ENCODE assay signal across 18 mouse cellular contexts in the genomic region with DNA sequence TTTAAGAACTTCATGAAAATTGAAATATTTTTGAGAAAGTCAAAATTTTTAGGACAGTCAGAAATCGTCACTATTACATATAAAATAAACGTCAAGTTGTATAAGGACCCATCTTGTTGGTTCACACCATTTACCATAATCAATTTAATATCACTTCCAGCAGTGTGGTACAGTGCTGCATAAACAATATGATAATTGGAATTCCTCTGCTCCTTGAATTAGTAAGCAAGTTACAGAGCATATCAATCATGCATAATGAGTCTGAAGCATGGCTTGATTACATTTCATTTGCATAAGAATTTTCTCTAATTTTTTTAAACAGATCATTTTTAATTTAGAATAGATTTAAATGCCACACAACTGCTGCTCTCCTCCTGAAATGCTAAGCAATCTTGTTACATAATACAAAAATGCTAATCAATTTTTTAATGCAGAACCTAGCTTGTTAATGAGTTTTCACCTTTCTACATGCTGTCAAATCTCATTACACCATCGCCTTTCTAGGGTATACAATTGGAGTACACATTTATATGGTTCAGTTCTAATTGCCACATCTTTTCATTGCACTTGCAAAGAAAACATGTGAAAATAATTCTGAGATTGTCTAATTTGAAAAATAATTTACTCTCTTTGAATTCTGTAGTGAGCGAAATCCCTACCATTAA.
A peak's percentile ranks its signal among the peaks of the same experiment; 100 is the strongest.
DNase-seq lines count a peak whose midpoint lies in the region; ATAC-seq and TF ChIP-seq lines count a peak whose summit lies in the region.
"Had no signal": no experiment of that assay in that cellular context is flagged by ENCODE, and none has a peak within 500 bp of the region (broad histone marks: within the 10 kb centered on the region; RNA-seq: fewer than 3 reads in every experiment).

No protein-coding gene starts in this region.

- no peak for TF ChIP-seq EP300 in heart, adult 2 months (IDR thresholded peaks at IDR 0.05; ENCODE audit: insufficient read depth, low read depth, low read length)

- H3K36me3 ChIP-seq in forebrain, embryonic 15.5 days = no peaks in the 10 kb centered on the region
- no peaks in the 10 kb centered on the region for H3K36me3 ChIP-seq in forebrain, embryonic 12.5 days (replicated peaks)
- H3K36me3 ChIP-seq in heart, adult 2 months (ENCODE audit: control insufficient read depth, insufficient read depth, low read length) = no peaks in the 10 kb centered on the region
- H3K36me3 ChIP-seq: embryonic facial prominence, embryonic 13.5 days; heart, embryonic 12.5 days; hindbrain, embryonic 10.5 days; hindbrain, embryonic 15.5 days had no signal

- no peak overlapping the region for H3K4me3 ChIP-seq in forebrain, embryonic 15.5 days
- H3K4me3 ChIP-seq in forebrain, embryonic 12.5 days (replicated peaks) = no peak overlapping the region
- no peak overlapping the region for H3K4me3 ChIP-seq in heart, adult 2 months
- H3K4me3 ChIP-seq: embryonic facial prominence, embryonic 13.5 days; heart, embryonic 12.5 days; hindbrain, embryonic 10.5 days; hindbrain, embryonic 15.5 days had no signal

- no peak overlapping the region for H3K9ac ChIP-seq in forebrain, embryonic 15.5 days (replicated peaks)
- no peak overlapping the region for H3K9ac ChIP-seq in forebrain, embryonic 12.5 days
- no peak overlapping the region for H3K9ac ChIP-seq in heart, adult 2 months (ENCODE audit: low read depth, low read length)
- H3K9ac ChIP-seq: embryonic facial prominence, embryonic 13.5 days; heart, embryonic 12.5 days; hindbrain, embryonic 15.5 days had no signal

- no peak for TF ChIP-seq CTCF in brain, embryonic 14.5 days (IDR thresholded peaks at IDR 0.05; ENCODE audit: borderline replicate concordance, extremely low read depth, insufficient read depth, insufficient read length)
- TF ChIP-seq CTCF in heart, adult 2 months (IDR thresholded peaks at IDR 0.05) = no peak

- no peaks in the 10 kb centered on the region; the same call in 1 of the 2 replicates for H3K9me3 ChIP-seq in forebrain, embryonic 15.5 days
- H3K9me3 ChIP-seq in forebrain, embryonic 12.5 days = no peaks in the 10 kb centered on the region
- H3K9me3 ChIP-seq: embryonic facial prominence, embryonic 13.5 days; heart, embryonic 12.5 days; hindbrain, embryonic 10.5 days; hindbrain, embryonic 15.5 days had no signal

- intact Hi-C loops in heart, adult 2 months (cut with DNase I) = no loop called here

- H3K4me1 ChIP-seq in forebrain, embryonic 15.5 days = no peaks in the 10 kb centered on the region
- no peaks in the 10 kb centered on the region for H3K4me1 ChIP-seq in forebrain, embryonic 12.5 days
- H3K4me1 ChIP-seq in heart, adult 2 months (ENCODE audit: control insufficient read depth, insufficient read depth, low read length) = no peaks in the 10 kb centered on the region
- H3K4me1 ChIP-seq: embryonic facial prominence, embryonic 13.5 days; heart, embryonic 12.5 days; hindbrain, embryonic 10.5 days; hindbrain, embryonic 15.5 days had no signal

- H3K4me2 ChIP-seq in forebrain, embryonic 15.5 days (replicated peaks) = no peak overlapping the region
- H3K4me2 ChIP-seq in forebrain, embryonic 12.5 days = no peak overlapping the region
- H3K4me2 ChIP-seq: embryonic facial prominence, embryonic 13.5 days; heart, embryonic 12.5 days; hindbrain, embryonic 15.5 days had no signal

- ATAC-seq in forebrain, embryonic 15.5 days (replicated peaks) = peak; percentile 81
- ATAC-seq in forebrain, embryonic 12.5 days (ENCODE audit: low FRiP score) = no peak; the same call in 1 of the 2 replicates
- ATAC-seq in frontal cortex, adult (ENCODE audit: low TSS enrichment) = no peak
- ATAC-seq: intestine, embryonic 16.5 days had no signal

- H3K27ac ChIP-seq in forebrain, embryonic 15.5 days (replicated peaks) = no peak overlapping the region
- H3K27ac ChIP-seq in forebrain, embryonic 12.5 days = no peak overlapping the region
- H3K27ac ChIP-seq in heart, adult 2 months = no peak overlapping the region
- H3K27ac ChIP-seq: embryonic facial prominence, embryonic 13.5 days; hindbrain, embryonic 10.5 days; hindbrain, embryonic 15.5 days had no signal

- DNase-seq in brain, embryonic 14.5 days (ENCODE audit: low read depth) = peak; percentile 59
- DNase-seq in retina, embryonic 14.5 days (ENCODE audit: low spot score) = peak; percentile 1
- DNase-seq in heart, adult 2 months = no peak
- DNase-seq: adrenal gland, adult 2 months; adrenal gland, postnatal 25 days; cerebellum, adult 18-20 months; cerebellum, adult 9-11 months; cerebellum, postnatal 36 days; gastrocnemius, postnatal 14 days had no signal

- H3K79me2 ChIP-seq in heart, adult 2 months (replicated peaks; ENCODE audit: control insufficient read depth, insufficient read depth, low read length) = no peaks in the 10 kb centered on the region

- TF ChIP-seq POLR2A in brain, embryonic 14.5 days (IDR thresholded peaks at IDR 0.05; ENCODE audit: borderline replicate concordance, extremely low read depth, insufficient read depth, insufficient read length, poor library complexity, severe bottlenecking) = no peak
- no peak for TF ChIP-seq POLR2A in heart, adult 2 months (IDR thresholded peaks at IDR 0.05; ENCODE audit: insufficient read depth, low read depth, low read length)

- WGBS in forebrain, embryonic 15.5 days = 49% methylated on average over 4 of the region's 4 CpGs
- 78% methylated on average over 4 of the region's 4 CpGs for WGBS in forebrain, embryonic 12.5 days
- whole genome bisulfite sequencing in heart, adult 2 months = 82% methylated on average over 4 of the region's 4 CpGs

- H3K27me3 ChIP-seq in forebrain, embryonic 15.5 days = no peaks in the 10 kb centered on the region
- no peaks in the 10 kb centered on the region for H3K27me3 ChIP-seq in forebrain, embryonic 12.5 days
- no peaks in the 10 kb centered on the region for H3K27me3 ChIP-seq in heart, adult 2 months (ENCODE audit: control insufficient read depth, insufficient read depth, low read length)
- H3K27me3 ChIP-seq: CH12.LX; embryonic facial prominence, embryonic 13.5 days; heart, embryonic 12.5 days; hindbrain, embryonic 15.5 days had no signal

Comparison
In these comparisons a context has a peak if more than half of its experiments do, and no peak if none do; other contexts are left out.
1. DNase-seq: peak in brain, embryonic 14.5 days (single experiment) and retina, embryonic 14.5 days (single experiment); none in heart, adult 2 months (0 of 2).